Comparison of ENCODE assay signal across 8 mouse cellular contexts in genomic region chr12:51971070-51971664, GRCm38 (mm10). TPM values are rescaled to one million over a fixed set of nuclear protein-coding genes. Genes with fewer than 3 reads are reported as not detected.
DNase-seq lines count a peak whose midpoint lies in the region; ATAC-seq and TF ChIP-seq lines count a peak whose summit lies in the region.

Heatr5a (minus strand) TSS chr12:51971321.

- H3K4me3 ChIP-seq in E14TG2a.4 (replicated peaks; ENCODE audit: low read length), result peak within 1 kb of the TSS; percentile 95
- H3K4me3 ChIP-seq in forebrain, embryonic 13.5 days, result peak within 1 kb of the TSS; percentile 94
- peak within 1 kb of the TSS; percentile 80 for H3K4me3 ChIP-seq in neural tube, embryonic 15.5 days (replicated peaks)

- H3K9me3 ChIP-seq in E14TG2a.4 (ENCODE audit: low read length), result peaks cover 6% of the 10 kb centered on the region; the same call in 1 of the 2 replicates
- H3K9me3 ChIP-seq in forebrain, embryonic 13.5 days (replicated peaks), result no peaks in the 10 kb centered on the region
- H3K9me3 ChIP-seq in neural tube, embryonic 15.5 days (replicated peaks), result no peaks in the 10 kb centered on the region

- peak; percentile 81 for DNase-seq in c-Kit-positive CD71-positive TER-119-positive erythroid progenitor cells, embryonic 14.5 days (ENCODE audit: low spot score)
- DNase-seq in heart, postnatal 10 days, result peak; percentile 96
- DNase-seq in layer of hippocampus, adult 11-12 months (ENCODE audit: low spot score), result peak; percentile 88
- DNase-seq in lung, adult 18-20 months, result peak; percentile 89 to 91
- peak; percentile 89 for DNase-seq in testis, postnatal 14 days (ENCODE audit: low spot score)

- peak within 1 kb of the TSS; percentile 86 for H3K27ac ChIP-seq in forebrain, embryonic 13.5 days
- peak within 1 kb of the TSS; percentile 83 for H3K27ac ChIP-seq in neural tube, embryonic 15.5 days (replicated peaks)

- under 1% methylated on average over 53 of the region's 53 CpGs for WGBS in forebrain, embryonic 13.5 days
- WGBS in neural tube, embryonic 15.5 days, result 1% methylated on average over 50 of the region's 53 CpGs

- intact Hi-C loops in heart, postnatal 10 days (cut with DNase I), result loop anchor here (2.0 kb wide), 1 partner anchor 30 kb away; no protein-coding TSS in a partner anchor

- H3K36me3 ChIP-seq in E14TG2a.4 (ENCODE audit: insufficient read depth, low read length), result no peaks in the 10 kb centered on the region
- H3K36me3 ChIP-seq in forebrain, embryonic 13.5 days (ENCODE audit: poor library complexity, severe bottlenecking), result no peaks in the 10 kb centered on the region
- no peaks in the 10 kb centered on the region for H3K36me3 ChIP-seq in neural tube, embryonic 15.5 days

- TF ChIP-seq CTCF in E14TG2a.4 (conservative IDR thresholded peaks at IDR 0.05; ENCODE audit: low read length), result no peak

- peaks cover 26% of the 10 kb centered on the region for H3K4me1 ChIP-seq in E14TG2a.4 (replicated peaks; ENCODE audit: low read depth, low read length)
- H3K4me1 ChIP-seq in forebrain, embryonic 13.5 days, result peaks cover 11% of the 10 kb centered on the region
- H3K4me1 ChIP-seq in neural tube, embryonic 15.5 days, result peaks cover 14% of the 10 kb centered on the region

- peak within 1 kb of the TSS; percentile 85 for H3K9ac ChIP-seq in forebrain, embryonic 13.5 days
- peak within 1 kb of the TSS; percentile 76 for H3K9ac ChIP-seq in neural tube, embryonic 15.5 days (replicated peaks)

- peak; percentile 98 for ATAC-seq in forebrain, embryonic 13.5 days
- ATAC-seq in neural tube, embryonic 15.5 days (ENCODE audit: low FRiP score), result peak; percentile 96

- H3K4me2 ChIP-seq in forebrain, embryonic 13.5 days, result peak within 1 kb of the TSS; percentile 76
- H3K4me2 ChIP-seq in neural tube, embryonic 15.5 days, result peak within 1 kb of the TSS; percentile 61

- H3K27me3 ChIP-seq in E14TG2a.4 (ENCODE audit: insufficient read depth, low read length), result no peaks in the 10 kb centered on the region
- no peaks in the 10 kb centered on the region for H3K27me3 ChIP-seq in forebrain, embryonic 13.5 days
- H3K27me3 ChIP-seq in neural tube, embryonic 15.5 days (replicated peaks), result no peaks in the 10 kb centered on the region

RNA-seq across cellular contexts. Expression of gene Heatr5a, which starts in this region (rescaled TPM):
- 6.7 and 7.3 TPM in 2 replicates for polyA plus RNA-seq in forebrain, embryonic 13.5 days (2015; fragmentation: Nextera tagmentation; extraction: Ambion mirVana)
- total RNA-seq in heart, postnatal 10 days (2021), result 10 to 100 TPM; 21.8 to 23.0 TPM
- polyA plus RNA-seq in neural tube, embryonic 15.5 days (2015; fragmentation: Nextera tagmentation; extraction: Ambion mirVana), result 5.8 and 6.8 TPM in 2 replicates

Comparison
In these comparisons a context has a peak if more than half of its experiments do, and no peak if none do; other contexts are left out.
1. Peak in every context shown above with its lines: DNase-seq, ATAC-seq, H3K4me3 ChIP-seq and H3K27ac ChIP-seq.